Mouse (Mus musculus): Measurements from ENCODE around the gene Akr1c21.

GRCm38 (mm10) chr13:4608530-4608929 lies 34.7 kb downstream of the Akr1c21 start:
- no peak for TF ChIP-seq CTCF (IDR thresholded peaks at IDR 0.05; ENCODE audit: borderline replicate concordance, insufficient read depth, low read depth, low read length)
- no peak for TF ChIP-seq POLR2A (IDR thresholded peaks at IDR 0.05; ENCODE audit: borderline replicate concordance, insufficient read depth, low read length)
